Mouse (Mus musculus) thymus, adult 2 months (tissue): ENCODE results near the gene Sh3kbp1.

Experiments
- CTCF ChIP-seq: fragments of 200-500 bp; IDR thresholded peaks from 2 replicates; pipeline ENCODE4 v1.5.1; 2012; ENCODE audit warnings: mild to moderate bottlenecking, control low read depth, low read length, moderate library complexity, borderline replicate concordance; ENCODE audit not compliant: control insufficient read depth, poor library complexity, insufficient read depth; ENCODE audit errors: extremely low read depth
- POLR2A ChIP-seq: fragments of 200-500 bp; IDR thresholded peaks from 2 replicates; pipeline ENCODE4 v1.6.1; 2012; ENCODE audit warnings: mild to moderate bottlenecking, low read length, control low read depth, moderate library complexity; ENCODE audit not compliant: control insufficient read depth, poor library complexity, insufficient read depth; ENCODE audit errors: extremely low read depth

DNA sequence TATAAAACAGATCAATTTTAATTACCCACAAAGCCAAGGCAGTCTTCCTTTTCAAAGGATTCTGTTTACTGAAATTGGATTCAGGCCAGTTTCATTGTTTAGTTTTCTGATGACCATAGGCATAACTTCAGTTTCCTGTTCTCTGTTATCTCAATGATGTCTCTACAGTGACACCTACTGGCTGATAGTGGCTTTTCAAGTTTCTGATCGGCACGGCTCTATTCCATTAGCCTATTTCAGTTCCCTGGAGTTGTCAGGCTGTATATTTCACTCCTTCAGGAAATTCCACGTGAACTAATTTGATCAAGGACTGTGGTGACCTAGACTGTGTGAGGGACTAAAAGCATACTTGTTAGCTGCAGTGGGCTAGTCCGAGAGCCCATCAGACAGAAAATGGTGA is 336.2 kb downstream of the Sh3kbp1 start:
- TF ChIP-seq CTCF (no peak), POLR2A (no peak)
